Mouse (Mus musculus): Measurements from ENCODE around the gene 4930595M18Rik. TPM values are rescaled to one million over a fixed set of nuclear protein-coding genes. Genes with fewer than 3 reads are reported as not detected.

Gene 4930595M18Rik
- not detected in 2 replicates for polyA plus RNA-seq (2012; rRNA removed)

DNA sequence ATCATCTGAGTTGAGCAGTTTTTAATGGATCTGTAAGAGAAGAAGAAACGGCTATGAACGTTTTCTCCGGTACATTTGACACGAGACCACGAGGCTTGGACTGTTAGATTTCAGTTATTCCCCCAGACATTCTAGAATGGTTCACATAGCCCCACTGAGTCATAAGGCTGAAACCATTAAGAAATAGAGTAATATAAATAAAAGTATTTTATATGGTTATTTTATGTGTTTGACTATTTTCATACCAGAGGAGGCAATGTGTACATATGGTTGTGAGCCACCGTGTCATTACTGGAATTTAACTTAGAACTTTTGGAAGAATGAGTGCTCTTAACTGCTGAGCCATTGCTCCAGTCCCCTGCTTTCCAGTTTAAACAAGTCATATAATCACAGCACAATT is at the start of gene 4930595M18Rik:
Gene 4930595M18Rik, minus strand, starts transcription at position 101 of the 400 bp plus-strand sequence.

